Mouse (Mus musculus) intestine, embryonic 14.5 days (tissue): Measurements from ENCODE around the gene Slain1. TPM values are rescaled to one million over a fixed set of nuclear protein-coding genes. Genes with fewer than 3 reads are reported as not detected.
"Not testable (repeated sequence)": the region's sequence is repeated elsewhere in the genome, so short reads cannot be mapped to it uniquely, and the experiment has no call there.

Experiments
- ATAC-seq: fragments of 200-750 bp; cut with Nextera tagmentation; replicated peaks from 2 replicates; pipeline ENCODE4 v1.8.0; 2017; ENCODE audit warnings: low read depth, moderate number of reproducible peaks, moderate TSS enrichment, moderate library complexity; ENCODE audit not compliant: low FRiP score, low TSS enrichment
- DNase-seq: peaks from one replicate; pipeline ENCODE4 v3.0.0-alpha.2; 2018; ENCODE audit warnings: low spot score
- H3K27ac ChIP-seq: fragments of 300-500 bp; sonication (generic); 2 replicates; pipeline ENCODE4 v1.5.1; 2014; ENCODE audit warnings: low read depth, mild to moderate bottlenecking, control low read depth
- H3K27me3 ChIP-seq: fragments of 300-500 bp; sonication (generic); replicated peaks from 2 replicates; pipeline ENCODE4 v1.6.1; 2014; ENCODE audit warnings: low read length, control low read depth; ENCODE audit not compliant: control insufficient read depth, insufficient read depth
- H3K36me3 ChIP-seq: fragments of 300-500 bp; sonication (generic); 2 replicates; pipeline ENCODE4 v1.6.1; 2014; ENCODE audit warnings: low read length, control low read depth; ENCODE audit not compliant: control insufficient read depth, insufficient read depth
- H3K4me1 ChIP-seq: fragments of 300-500 bp; sonication (generic); replicated peaks from 2 replicates; pipeline ENCODE4 v1.6.1; 2014; ENCODE audit warnings: low read length, control low read depth, mixed read lengths; ENCODE audit not compliant: control insufficient read depth, insufficient read depth
- H3K4me2 ChIP-seq: fragments of 300-500 bp; sonication (generic); 2 replicates; pipeline ENCODE4 v1.6.1; 2014; ENCODE audit warnings: low read length
- H3K4me3 ChIP-seq: fragments of 300-500 bp; sonication (generic); 2 replicates; pipeline ENCODE4 v1.5.1; 2014; ENCODE audit warnings: low read depth, low read length, control low read depth, mixed read lengths
- H3K9ac ChIP-seq: fragments of 300-500 bp; sonication (generic); 2 replicates; pipeline ENCODE4 v1.6.1; 2014; ENCODE audit warnings: mild to moderate bottlenecking, low read length
- H3K9me3 ChIP-seq: fragments of 300-500 bp; sonication (generic); 2 replicates; pipeline ENCODE4 v1.6.1; 2016; ENCODE audit warnings: low read length, control low read depth; ENCODE audit not compliant: control insufficient read depth
- WGBS: fragments of 180-500 bp; shearing (Covaris S2); extraction: QIAGEN DNeasy Blood & Tissue Kit; methylation state at CpG from one replicate; pipeline ENCODE4 v1.1.7; 2014; 5-methylcytosine and 5-hydroxymethylcytosine counted together
- microRNA-seq: library from miRNA; unstranded; fragments of <30 nt; microRNA quantifications from one replicate; pipeline ENCODE4, GENCODE M21; 2016
- polyA plus RNA-seq: library from polyadenylated mRNA; unstranded; fragments of >200 nt; fragmentation: Nextera tagmentation; extraction: Ambion mirVana; gene quantifications from 2 replicates; pipeline ENCODE4 v1.2.1, GENCODE M21; 2014

Gene Slain1
- polyA plus RNA-seq, 1 experiment from 2014 or later: 4.1 TPM

DNA sequence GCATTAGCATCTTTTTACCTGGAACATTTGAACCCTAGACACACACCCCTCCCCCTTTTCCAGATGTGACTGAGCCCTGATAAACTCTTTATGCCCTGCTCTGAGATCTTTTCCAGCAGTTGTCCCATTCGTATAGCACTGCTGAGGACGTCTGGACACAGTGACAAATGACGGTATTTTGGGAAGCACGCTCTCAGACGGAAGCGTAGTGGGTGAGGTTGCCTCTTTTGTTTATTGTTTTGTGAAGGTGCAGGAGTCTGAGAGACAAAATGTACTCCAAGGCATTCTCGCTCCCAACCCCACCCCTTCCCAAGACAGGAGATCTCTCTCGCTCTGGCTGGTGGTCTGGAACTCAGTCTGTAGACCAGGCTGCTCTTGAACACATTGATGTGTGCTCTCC, 92.1 kb downstream of the Slain1 start:
- ATAC-seq: no peak
- Histone ChIP-seq H3K27me3 (no peaks in the 10 kb centered on the region), H3K4me2 (no peak overlapping the region), H3K36me3 (no peaks in the 10 kb centered on the region), H3K27ac (no peak overlapping the region), H3K9ac (no peak overlapping the region), H3K9me3 (no peaks in the 10 kb centered on the region), H3K4me1 (no peaks in the 10 kb centered on the region), H3K4me3 (no peak overlapping the region)
- DNase-seq: no peak
- 61% methylated on average over 8 of the region's 8 CpGs for WGBS

DNA sequence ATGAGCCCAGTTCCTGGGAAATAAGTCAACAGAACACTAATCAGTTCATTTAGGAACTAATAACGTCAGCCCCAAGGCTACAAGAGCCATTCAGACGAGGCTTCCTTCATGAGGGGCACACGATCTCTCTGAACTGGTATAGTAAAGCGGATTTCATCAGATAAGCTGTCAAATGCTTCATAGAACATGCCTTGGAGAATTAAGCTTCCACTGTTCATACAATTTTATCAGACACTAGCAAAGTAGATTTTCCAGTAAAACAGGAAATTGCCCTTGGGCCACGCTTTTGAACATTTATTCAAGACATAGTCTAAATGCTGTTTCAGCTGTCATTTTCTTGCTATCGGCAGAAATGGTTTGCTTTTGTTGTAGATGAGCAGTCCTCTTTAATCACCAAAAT, 97.3 kb downstream of the Slain1 start:
- Histone ChIP-seq H3K4me1 (no peaks in the 10 kb centered on the region), H3K4me2 (no peak overlapping the region), H3K27ac (no peak overlapping the region), H3K9ac (no peak overlapping the region), H3K4me3 (no peak overlapping the region), H3K9me3 (no peaks in the 10 kb centered on the region), H3K27me3 (no peaks in the 10 kb centered on the region), H3K36me3 (no peaks in the 10 kb centered on the region)
- 63% methylated on average over 6 of the region's 6 CpGs for WGBS
- DNase-seq (no peak), ATAC-seq (no peak)

DNA sequence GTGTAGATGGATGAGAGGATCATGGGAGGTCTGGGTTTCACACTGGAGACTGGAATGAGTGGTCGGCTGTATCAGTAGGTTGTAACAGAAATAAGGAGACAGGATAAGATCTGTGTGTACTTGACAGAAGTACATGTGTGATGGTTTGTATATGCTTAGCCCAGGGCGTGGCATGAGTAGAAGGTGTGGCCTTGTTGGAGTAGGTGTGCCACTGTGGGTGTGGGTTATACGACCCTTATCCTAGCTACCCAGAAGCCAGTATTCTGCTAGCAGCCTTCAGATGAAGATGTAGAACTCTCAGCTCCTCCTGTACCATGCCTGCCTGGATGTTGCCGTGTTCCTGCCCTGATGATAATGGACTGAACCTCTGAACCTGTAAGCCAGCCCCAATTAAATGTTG, 100.6 kb downstream of the Slain1 start:
- not testable (repeated sequence) for H3K27me3 ChIP-seq, DNase-seq, ATAC-seq, H3K4me3 ChIP-seq, H3K4me1 ChIP-seq, H3K27ac ChIP-seq, H3K36me3 ChIP-seq, H3K9ac ChIP-seq, H3K9me3 ChIP-seq, H3K4me2 ChIP-seq
- 88% methylated on average over 4 of the region's 4 CpGs for WGBS

DNA sequence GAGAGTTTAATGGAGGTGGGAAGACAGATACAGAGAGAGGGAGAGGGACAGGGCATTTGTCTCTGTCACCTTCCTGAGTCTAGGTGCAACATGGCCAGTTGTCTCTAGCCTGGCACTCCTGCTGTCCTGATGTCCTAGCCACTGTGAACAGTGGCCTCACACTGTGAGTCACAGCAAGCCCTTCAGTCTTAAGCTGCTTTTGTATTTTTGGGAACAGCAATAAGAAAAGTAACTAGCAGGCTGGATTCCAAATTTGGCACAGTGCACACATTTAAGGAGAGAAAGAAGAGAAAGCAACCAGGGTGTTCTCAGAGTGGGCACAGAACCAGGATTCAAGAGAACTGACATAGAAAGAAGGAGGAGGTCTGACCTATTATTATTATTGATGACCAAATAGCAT, 101.4 kb downstream of the Slain1 start:
- H3K4me1 ChIP-seq: peaks cover 9% of the 10 kb centered on the region
- no peaks in the 10 kb centered on the region for H3K9me3 ChIP-seq
- ATAC-seq (no peak), DNase-seq (no peak)
- no peak overlapping the region for H3K4me2 ChIP-seq
- no peak overlapping the region for H3K4me3 ChIP-seq
- H3K9ac ChIP-seq: no peak overlapping the region
- H3K27me3 ChIP-seq: no peaks in the 10 kb centered on the region
- no peak overlapping the region for H3K27ac ChIP-seq
- no peaks in the 10 kb centered on the region for H3K36me3 ChIP-seq

DNA sequence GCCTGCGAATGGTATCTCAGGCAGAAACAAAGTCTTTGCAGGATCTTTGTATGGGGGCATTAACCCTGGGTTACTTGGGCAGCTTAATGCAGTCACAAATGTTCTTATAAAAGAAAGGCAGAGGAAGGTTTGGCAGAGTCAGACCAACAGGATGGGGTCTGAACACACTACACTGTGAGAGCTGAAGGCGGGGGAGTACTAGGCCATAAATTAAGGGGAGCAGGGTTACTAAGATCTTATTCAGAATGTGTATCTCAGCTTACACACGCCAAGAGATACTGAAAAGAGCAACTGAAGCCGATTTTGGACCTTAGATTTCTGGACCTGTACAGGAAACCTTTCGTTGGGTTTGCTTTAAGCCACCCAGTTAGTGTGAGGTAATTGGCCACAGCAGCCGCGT, 102.7 kb downstream of the Slain1 start:
- Histone ChIP-seq H3K4me1 (peaks cover 9% of the 10 kb centered on the region), H3K9me3 (no peaks in the 10 kb centered on the region), H3K27ac (peak overlapping the region; percentile 74; the same call in 1 of the 2 replicates), H3K27me3 (no peaks in the 10 kb centered on the region), H3K4me3 (no peak overlapping the region), H3K36me3 (no peaks in the 10 kb centered on the region), H3K4me2 (no peak overlapping the region), H3K9ac (no peak overlapping the region)
- DNase-seq: no peak
- ATAC-seq: no peak
- WGBS: 90% methylated on average over 7 of the region's 7 CpGs

DNA sequence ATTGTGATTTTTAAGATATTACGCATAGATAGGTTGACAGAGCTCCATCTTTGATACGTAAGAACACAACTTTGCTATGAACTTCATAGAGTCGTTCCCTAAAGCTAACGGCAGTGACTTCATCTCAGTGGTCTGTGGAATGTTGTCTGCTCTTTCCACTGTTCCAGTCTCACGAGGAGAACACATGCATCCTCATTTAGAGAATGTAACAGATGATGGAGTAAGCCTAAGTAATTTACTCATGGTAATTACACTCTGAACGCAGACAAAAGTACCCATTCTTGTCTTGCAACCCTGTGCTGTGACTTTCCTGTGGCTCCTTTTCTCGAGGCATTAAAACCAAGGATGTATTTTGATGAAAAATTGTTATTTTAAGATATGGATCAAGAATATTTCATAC, 104.0 kb downstream of the Slain1 start:
- 44% methylated on average over 7 of the region's 7 CpGs for WGBS
- Histone ChIP-seq H3K4me3 (no peak overlapping the region), H3K9me3 (no peaks in the 10 kb centered on the region), H3K4me1 (peaks cover 9% of the 10 kb centered on the region), H3K9ac (no peak overlapping the region), H3K36me3 (no peaks in the 10 kb centered on the region), H3K4me2 (no peak overlapping the region), H3K27ac (peak overlapping the region; percentile 74), H3K27me3 (no peaks in the 10 kb centered on the region)
- ATAC-seq (peak; percentile 64; the same call in 1 of the 2 replicates), DNase-seq (no peak)

DNA sequence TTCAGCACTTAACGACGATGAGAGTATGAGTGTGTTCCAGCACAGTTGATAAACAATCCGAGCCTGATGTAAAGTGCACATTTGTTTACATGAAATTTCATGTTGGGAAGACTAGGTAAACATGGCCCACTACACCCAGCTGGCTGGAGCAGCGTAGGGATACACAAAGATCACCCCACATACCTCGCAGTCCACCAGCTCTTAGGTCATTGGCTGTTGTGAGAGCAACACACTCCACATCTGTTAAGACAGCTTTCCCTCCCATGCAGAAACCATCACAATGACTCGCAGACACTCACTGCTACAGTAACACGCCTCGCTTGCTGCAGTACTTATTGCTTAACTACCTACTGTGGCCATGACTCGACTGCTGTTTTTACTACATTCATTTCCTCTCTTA, 104.4 kb downstream of the Slain1 start:
- 47% methylated on average over 9 of the region's 9 CpGs for WGBS
- Histone ChIP-seq H3K27me3 (no peaks in the 10 kb centered on the region), H3K27ac (peak overlapping the region; percentile 74), H3K9me3 (no peaks in the 10 kb centered on the region), H3K4me3 (no peak overlapping the region), H3K36me3 (no peaks in the 10 kb centered on the region), H3K4me1 (peaks cover 9% of the 10 kb centered on the region), H3K4me2 (no peak overlapping the region), H3K9ac (no peak overlapping the region)
- ATAC-seq (peak; percentile 65; the same call in 1 of the 2 replicates), DNase-seq (no peak)

Small RNAs within 50 kb of the gene (microRNA-seq; reads per million reads assigned to microRNA genes)
- gene Gm22877: not detected

Other genes with a start within 250 kb of the Slain1 start
- 0.84 and 1.7 TPM in 2 replicates for gene Scel, start 136.9 kb upstream of the Slain1 start, polyA plus RNA-seq
- gene Ednrb, start 194.2 kb downstream of the Slain1 start, polyA plus RNA-seq: 185 and 214 TPM in 2 replicates